Mouse (Mus musculus): Measurements from ENCODE around the gene Homez. TPM values are rescaled to one million over a fixed set of nuclear protein-coding genes. Genes with fewer than 3 reads are reported as not detected.

Homez gene
- polyA plus RNA-seq, 1 experiment from 2014 or later, result 19.7 TPM

GRCm38 (mm10) chr14:54864313-54865036 lies 6.3 kb downstream of the Homez start:
- Histone ChIP-seq H3K36me3 (no peaks in the 10 kb centered on the region), H3K4me1 (replicated peaks) (peaks cover 15% of the 10 kb centered on the region), H3K4me3 (peak overlapping the region; percentile 93), H3K27me3 (ENCODE audit: insufficient read depth, poor library complexity, severe bottlenecking) (no peaks in the 10 kb centered on the region), H3K9me3 (no peaks in the 10 kb centered on the region), H3K27ac (peak overlapping the region; percentile 98)
- 18% methylated on average over 21 of the region's 21 CpGs for WGBS
- no peak for DNase-seq (ENCODE audit: low spot score)

GRCm38 (mm10) chr14:54863501-54864312 lies 7.1 kb downstream of the Homez start:
- Histone ChIP-seq H3K27me3 (ENCODE audit: insufficient read depth, poor library complexity, severe bottlenecking) (no peaks in the 10 kb centered on the region), H3K27ac (peak overlapping the region; percentile 98)
- under 1% methylated on average over 55 of the region's 56 CpGs for WGBS

GRCm38 (mm10) chr14:54860511-54860910 lies 10.2 kb downstream of the Homez start:
- Histone ChIP-seq H3K27ac (no peak overlapping the region), H3K4me1 (replicated peaks) (peaks cover 15% of the 10 kb centered on the region), H3K27me3 (ENCODE audit: insufficient read depth, poor library complexity, severe bottlenecking) (no peaks in the 10 kb centered on the region), H3K36me3 (peaks cover 25% of the 10 kb centered on the region), H3K9me3 (no peaks in the 10 kb centered on the region), H3K4me3 (no peak overlapping the region)
- DNase-seq (ENCODE audit: low spot score), result peak; percentile 50
- WGBS, result 51% methylated on average over 2 of the region's 2 CpGs

More at GRCm38 (mm10) chr14:54863501-54864312, 7.1 kb downstream of the Homez start:
- peak; percentile 96 for DNase-seq (ENCODE audit: low spot score)
- H3K36me3 ChIP-seq, result no peaks in the 10 kb centered on the region
- H3K9me3 ChIP-seq, result no peaks in the 10 kb centered on the region
- peak overlapping the region; percentile 93 for H3K4me3 ChIP-seq
- peaks cover 15% of the 10 kb centered on the region for H3K4me1 ChIP-seq (replicated peaks)

- peaks cover 8% of the 10 kb centered on the region; the same call in 1 of the 2 replicates for H3K4me1 ChIP-seq (replicated peaks)
- H3K27ac ChIP-seq, result no peak overlapping the region
- DNase-seq (ENCODE audit: low spot score), result no peak
- H3K9me3 ChIP-seq, result no peaks in the 10 kb centered on the region
- H3K27me3 ChIP-seq (ENCODE audit: insufficient read depth, poor library complexity, severe bottlenecking), result no peaks in the 10 kb centered on the region
- H3K36me3 ChIP-seq, result peaks cover 41% of the 10 kb centered on the region
- H3K4me3 ChIP-seq, result no peak overlapping the region
- WGBS, result 95% methylated on average over 9 of the region's 9 CpGs
Measured at GRCm38 (mm10) chr14:54857891-54858290, 12.9 kb downstream of the Homez start.

DNA sequence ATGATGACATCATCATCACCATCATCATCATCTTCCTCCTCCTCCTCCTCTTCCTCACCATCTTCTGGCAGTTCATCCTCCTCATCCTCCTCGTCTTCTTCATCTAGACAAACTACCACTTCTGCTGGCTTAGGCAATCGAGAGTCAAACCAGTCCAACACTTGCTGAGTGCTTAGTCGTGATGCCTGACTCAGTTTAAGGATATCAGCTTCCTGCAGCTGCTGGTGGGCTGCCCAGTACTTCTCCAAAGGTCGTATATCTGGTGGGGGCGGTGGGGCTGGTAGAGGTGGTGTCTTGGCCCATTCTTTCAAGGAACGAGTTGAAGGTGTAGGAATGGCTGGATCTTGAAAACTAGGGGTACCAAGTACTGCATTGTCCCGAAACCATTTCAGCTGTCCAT lies 14.1 kb downstream of the Homez start:
- Histone ChIP-seq H3K36me3 (peaks cover 41% of the 10 kb centered on the region), H3K4me3 (no peak overlapping the region), H3K9me3 (no peaks in the 10 kb centered on the region), H3K4me1 (replicated peaks) (no peaks in the 10 kb centered on the region), H3K27me3 (ENCODE audit: insufficient read depth, poor library complexity, severe bottlenecking) (no peaks in the 10 kb centered on the region), H3K27ac (no peak overlapping the region)
- no peak for DNase-seq (ENCODE audit: low spot score)
- 88% methylated on average over 7 of the region's 7 CpGs for WGBS

- H3K27ac ChIP-seq, result no peak overlapping the region
- over 99% methylated on average over 3 of the region's 3 CpGs for WGBS
- peaks cover 41% of the 10 kb centered on the region for H3K36me3 ChIP-seq
- H3K27me3 ChIP-seq (ENCODE audit: insufficient read depth, poor library complexity, severe bottlenecking), result no peaks in the 10 kb centered on the region
- no peak for DNase-seq (ENCODE audit: low spot score)
- H3K4me1 ChIP-seq (replicated peaks), result no peaks in the 10 kb centered on the region
- H3K4me3 ChIP-seq, result no peak overlapping the region
- H3K9me3 ChIP-seq, result no peaks in the 10 kb centered on the region
Measured at GRCm38 (mm10) chr14:54855726-54856125, 15.0 kb downstream of the Homez start.

DNA sequence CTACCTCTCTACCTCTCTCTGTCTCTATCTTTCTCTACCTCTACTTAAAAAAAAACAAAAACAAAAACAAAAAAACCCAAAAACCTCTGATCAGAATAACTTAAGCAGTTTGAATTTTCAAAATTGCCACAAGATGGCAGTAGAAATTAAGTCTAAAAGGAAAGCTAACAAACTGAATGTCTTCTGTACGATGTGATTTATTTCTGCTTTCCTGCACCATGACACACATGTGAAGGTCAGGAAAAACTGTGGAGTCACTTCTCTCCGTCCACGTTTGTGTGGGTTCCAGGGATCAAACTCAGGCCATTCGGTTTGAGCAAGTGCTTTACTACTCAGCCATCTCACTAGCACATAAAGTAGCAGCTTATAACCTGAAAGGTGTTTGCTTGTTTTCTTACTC lies 27.3 kb downstream of the Homez start:
- Histone ChIP-seq H3K4me1 (replicated peaks) (no peaks in the 10 kb centered on the region), H3K27ac (no peak overlapping the region), H3K27me3 (ENCODE audit: insufficient read depth, poor library complexity, severe bottlenecking) (no peaks in the 10 kb centered on the region), H3K36me3 (no peaks in the 10 kb centered on the region), H3K4me3 (no peak overlapping the region), H3K9me3 (no peaks in the 10 kb centered on the region)
- no peak for DNase-seq (ENCODE audit: low spot score)
- WGBS, result 9% methylated on average over 4 of the region's 4 CpGs

DNA sequence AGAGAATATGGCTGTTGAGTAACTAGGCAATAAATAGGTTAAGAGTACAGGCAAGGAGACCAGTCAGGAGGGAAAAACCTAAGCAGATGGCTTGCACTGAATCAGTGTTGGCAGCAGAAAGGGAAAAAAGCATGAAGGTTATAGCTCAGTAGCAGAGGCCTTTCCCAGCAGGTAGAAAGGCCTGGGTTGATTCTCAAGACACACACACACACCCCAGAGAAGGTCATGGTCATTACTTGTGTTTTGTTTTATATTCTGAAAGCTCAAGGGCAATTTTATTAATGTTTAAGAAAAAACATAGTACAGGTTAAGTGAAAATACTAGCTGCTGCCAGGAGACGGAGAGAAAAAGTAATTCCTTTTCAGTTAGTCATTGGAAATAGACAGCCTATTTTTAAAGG lies 47.0 kb downstream of the Homez start:
- H3K4me3 ChIP-seq, result no peak overlapping the region
- no peaks in the 10 kb centered on the region for H3K4me1 ChIP-seq (replicated peaks)
- no peak for DNase-seq (ENCODE audit: low spot score)
- no peaks in the 10 kb centered on the region for H3K27me3 ChIP-seq (ENCODE audit: insufficient read depth, poor library complexity, severe bottlenecking)
- no peaks in the 10 kb centered on the region for H3K36me3 ChIP-seq
- no peaks in the 10 kb centered on the region for H3K9me3 ChIP-seq
- 94% methylated on average over 1 of the region's 1 CpGs for WGBS
- H3K27ac ChIP-seq, result no peak overlapping the region

DNA sequence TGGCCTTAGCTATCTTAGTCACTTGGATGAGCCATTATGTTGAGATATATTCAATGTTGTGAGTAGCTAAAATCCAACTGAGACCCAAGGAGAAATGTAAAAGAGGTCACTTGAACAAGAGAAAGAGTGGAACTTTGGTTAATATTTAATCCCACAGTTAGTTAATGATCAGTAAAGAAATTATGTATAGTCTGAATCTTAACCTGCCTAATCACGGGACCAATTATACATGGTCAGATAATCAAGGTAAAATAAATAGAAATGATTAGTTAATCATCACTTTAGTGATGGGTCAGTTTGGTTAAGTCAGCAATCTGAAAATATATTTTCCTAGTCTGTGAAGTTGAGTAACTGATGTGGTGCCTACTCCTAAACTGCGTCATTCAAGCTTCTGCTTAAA lies 48.5 kb downstream of the Homez start:
- no peak overlapping the region for H3K4me3 ChIP-seq
- H3K9me3 ChIP-seq, result no peaks in the 10 kb centered on the region
- H3K4me1 ChIP-seq (replicated peaks), result no peaks in the 10 kb centered on the region
- no peaks in the 10 kb centered on the region for H3K36me3 ChIP-seq
- no peaks in the 10 kb centered on the region for H3K27me3 ChIP-seq (ENCODE audit: insufficient read depth, poor library complexity, severe bottlenecking)
- no peak for DNase-seq (ENCODE audit: low spot score)
- 91% methylated on average over 2 of the region's 2 CpGs for WGBS
- H3K27ac ChIP-seq, result no peak overlapping the region

DNA sequence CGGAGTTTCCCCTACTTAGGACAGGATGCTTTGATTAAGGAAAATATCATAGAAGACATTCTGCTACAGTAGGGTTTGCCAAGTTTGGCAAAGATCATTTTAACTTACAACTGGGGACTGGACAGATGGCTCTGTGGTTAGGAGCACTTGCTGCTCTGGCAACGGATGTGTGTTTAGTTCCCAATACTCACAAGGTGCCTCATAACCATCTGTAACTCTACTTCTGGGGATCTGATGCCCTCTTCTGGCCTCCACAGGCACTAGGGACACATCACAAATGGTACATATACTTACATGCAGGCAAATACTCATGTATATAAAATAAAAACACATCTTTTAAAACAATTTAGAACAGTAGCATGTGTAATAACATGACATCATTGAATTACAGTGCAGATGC lies 53.0 kb downstream of the Homez start:
- Histone ChIP-seq H3K4me3 (no peak overlapping the region), H3K36me3 (no peaks in the 10 kb centered on the region), H3K27me3 (ENCODE audit: insufficient read depth, poor library complexity, severe bottlenecking) (no peaks in the 10 kb centered on the region), H3K27ac (no peak overlapping the region), H3K9me3 (no peaks in the 10 kb centered on the region), H3K4me1 (replicated peaks) (no peaks in the 10 kb centered on the region)
- 52% methylated on average over 2 of the region's 2 CpGs for WGBS
- DNase-seq (ENCODE audit: low spot score), result peak; percentile 7

DNA sequence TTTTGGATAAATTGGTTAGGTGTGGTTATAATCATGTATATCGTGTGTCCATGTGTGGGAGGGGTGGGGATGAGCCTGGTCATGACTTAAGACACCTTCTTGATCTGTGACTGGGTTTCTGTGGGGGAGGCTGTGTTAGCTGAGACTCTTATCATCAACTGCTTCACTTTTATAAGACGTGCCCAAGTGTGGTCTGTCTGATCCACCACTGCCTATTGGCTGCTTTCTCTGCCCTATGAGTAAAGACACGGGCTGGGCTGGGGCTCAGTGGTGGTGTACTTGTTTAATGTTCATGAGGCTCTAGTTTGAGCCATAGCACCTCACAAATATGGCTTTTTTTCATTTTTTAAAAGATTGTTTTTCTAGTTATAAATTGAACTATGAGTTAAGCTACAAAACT lies 55.0 kb downstream of the Homez start:
- H3K36me3 ChIP-seq, result no peaks in the 10 kb centered on the region
- 74% methylated on average over 3 of the region's 3 CpGs for WGBS

DNA sequence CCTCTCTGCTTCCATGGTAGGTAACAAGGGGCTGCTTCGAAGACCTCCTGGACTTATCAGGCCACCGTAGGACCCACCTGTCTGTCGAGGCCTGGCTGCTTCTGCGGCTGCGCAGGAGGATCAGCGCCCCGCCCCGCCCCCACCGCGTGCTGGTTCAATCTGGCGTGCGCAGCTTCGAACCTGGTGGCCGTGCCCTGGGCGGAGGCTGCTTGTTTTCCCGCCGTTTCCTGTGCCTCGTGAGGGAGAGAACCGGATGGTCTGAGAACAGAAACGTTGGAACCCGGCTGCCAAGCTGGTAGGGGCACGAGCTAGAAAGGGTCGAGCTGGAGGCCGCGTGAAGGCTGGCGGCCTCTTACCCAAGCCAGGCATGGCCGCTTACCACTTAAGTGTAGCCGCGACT lies 56.8 kb downstream of the Homez start, which contains the start of gene Rnf212b:
Rnf212b (plus strand) TSS at position 151 of the 400 bp plus-strand sequence.
- Histone ChIP-seq H3K36me3 (no peaks in the 10 kb centered on the region), H3K4me3 (no peak within 1 kb of the TSS), H3K9me3 (no peaks in the 10 kb centered on the region), H3K4me1 (replicated peaks) (no peaks in the 10 kb centered on the region), H3K27ac (no peak within 1 kb of the TSS), H3K27me3 (ENCODE audit: insufficient read depth, poor library complexity, severe bottlenecking) (no peaks in the 10 kb centered on the region)
- WGBS, result 81% methylated on average over 29 of the region's 29 CpGs
- no peak for DNase-seq (ENCODE audit: low spot score)

More for the DNA sequence above, 55.0 kb downstream of the Homez start:
- H3K9me3 ChIP-seq, result no peaks in the 10 kb centered on the region
- H3K27ac ChIP-seq, result no peak overlapping the region
- no peaks in the 10 kb centered on the region for H3K4me1 ChIP-seq (replicated peaks)
- H3K4me3 ChIP-seq, result no peak overlapping the region
- no peaks in the 10 kb centered on the region for H3K27me3 ChIP-seq (ENCODE audit: insufficient read depth, poor library complexity, severe bottlenecking)
- DNase-seq (ENCODE audit: low spot score), result no peak

GRCm38 (mm10) chr14:54809668-54810033 lies 61.1 kb downstream of the Homez start:
- Histone ChIP-seq H3K4me1 (replicated peaks) (no peaks in the 10 kb centered on the region), H3K36me3 (no peaks in the 10 kb centered on the region), H3K4me3 (no peak overlapping the region), H3K27me3 (ENCODE audit: insufficient read depth, poor library complexity, severe bottlenecking) (no peaks in the 10 kb centered on the region), H3K27ac (no peak overlapping the region), H3K9me3 (no peaks in the 10 kb centered on the region)
- no peak for DNase-seq (ENCODE audit: low spot score)
- 92% methylated on average over 3 of the region's 3 CpGs for WGBS
